Mouse (Mus musculus) c-Kit-negative CD71-positive TER-119-positive erythroid progenitor cells, embryonic 14.5 days (primary cell): ENCODE results near the gene P4ha2.

Experiments used
- DNase-seq: peaks from one replicate; pipeline ENCODE4 v3.0.0-alpha.2; 2013; ENCODE audit warnings: low read depth, low spot score

The P4ha2 gene

DNA sequence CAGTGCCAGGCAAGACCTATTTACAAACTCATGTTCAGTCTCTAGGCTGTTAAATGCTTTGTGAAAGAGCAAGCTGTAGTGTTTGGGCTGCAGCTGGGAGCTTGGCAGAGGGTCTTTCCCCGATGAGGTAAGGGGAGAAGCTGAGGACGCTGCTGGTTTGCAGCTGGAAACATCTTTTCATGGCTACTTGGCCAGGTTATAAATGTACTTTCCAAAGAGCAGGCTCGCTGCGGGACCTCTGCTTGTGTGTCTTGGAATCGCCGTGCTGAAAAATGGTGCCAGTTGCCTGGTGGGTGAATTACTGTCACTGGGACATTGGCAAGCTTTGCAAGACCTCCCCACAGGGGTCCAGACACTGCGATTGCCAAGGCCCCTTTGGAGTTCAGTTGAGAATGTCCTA lies 7.3 kb downstream of the P4ha2 start:
- no peak for DNase-seq

- DNase-seq, result no peak
These were observed 8.2 kb downstream of the P4ha2 start for GRCm38 (mm10) chr11:54108131-54108530.

DNA sequence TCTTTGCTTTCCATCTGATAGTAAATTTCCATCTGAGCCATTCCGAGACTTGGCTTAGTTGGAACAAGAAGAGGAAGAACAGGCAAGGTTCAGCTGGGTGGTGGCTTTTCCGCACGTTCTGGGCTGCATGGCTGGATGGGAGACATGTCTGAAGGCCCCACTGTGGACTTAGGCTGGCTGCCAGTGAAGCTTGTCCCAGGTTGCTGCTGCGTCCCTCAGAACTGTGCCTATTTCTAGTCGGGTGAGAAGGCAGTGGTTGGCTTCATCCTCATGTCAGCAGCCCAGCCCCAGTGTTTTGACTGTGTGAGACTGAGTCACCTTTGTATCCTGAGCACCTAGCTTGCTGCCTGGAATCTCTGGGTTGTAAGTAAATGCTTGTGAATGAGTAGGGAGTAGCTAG lies 9.0 kb downstream of the P4ha2 start:
- no peak for DNase-seq

GRCm38 (mm10) chr11:54111291-54111690 lies 11.4 kb downstream of the P4ha2 start:
- DNase-seq, result no peak

- DNase-seq, result no peak
These were observed 12.3 kb downstream of the P4ha2 start for GRCm38 (mm10) chr11:54111976-54112741.

GRCm38 (mm10) chr11:54112920-54113319 lies 13.0 kb downstream of the P4ha2 start:
- no peak for DNase-seq

DNA sequence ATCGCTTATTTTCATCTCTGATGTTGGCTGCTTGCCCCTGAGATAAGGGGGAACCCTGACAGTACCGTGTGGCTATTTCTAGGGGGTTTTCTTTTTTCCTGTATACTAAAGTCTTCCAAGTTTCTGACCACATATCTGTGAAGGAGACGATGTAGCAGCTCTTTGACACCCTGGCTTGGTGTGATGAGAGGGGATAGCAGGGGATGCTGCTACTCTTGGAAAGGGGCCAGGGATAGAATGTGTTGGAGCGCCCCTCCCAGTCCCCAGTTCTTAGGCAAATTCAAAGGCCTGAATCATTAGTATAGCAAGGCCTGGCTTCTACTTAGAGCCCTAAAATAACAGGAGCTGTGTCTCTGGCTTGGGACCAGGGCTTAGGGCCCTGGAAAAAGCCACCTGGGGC lies 13.5 kb downstream of the P4ha2 start:
- no peak for DNase-seq

DNA sequence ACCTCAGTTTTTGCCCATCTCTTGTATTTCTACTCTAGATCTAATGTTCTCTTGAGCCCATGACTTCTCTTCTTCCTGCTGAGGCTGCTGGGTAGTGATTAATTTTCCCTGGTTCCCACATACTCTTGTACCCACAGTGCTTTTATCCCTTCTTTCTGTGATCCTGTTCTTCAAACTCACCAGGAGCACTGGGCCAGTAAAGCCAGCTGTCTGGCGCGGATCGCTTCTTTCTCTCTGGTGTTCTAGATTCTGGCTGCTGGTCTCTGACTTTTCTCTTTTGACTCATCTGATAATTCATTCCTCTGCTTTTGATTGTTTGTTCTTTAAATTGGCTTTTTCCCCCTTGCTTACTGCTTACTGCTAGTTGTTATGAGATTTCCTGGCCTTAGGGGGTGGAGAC lies 14.9 kb downstream of the P4ha2 start:
- no peak for DNase-seq

- DNase-seq, result no peak
These were observed 15.4 kb downstream of the P4ha2 start for GRCm38 (mm10) chr11:54115301-54115700.

- DNase-seq, result no peak
These were observed 16.0 kb downstream of the P4ha2 start for GRCm38 (mm10) chr11:54115911-54116310.

GRCm38 (mm10) chr11:54116406-54116805 lies 16.5 kb downstream of the P4ha2 start:
- no peak for DNase-seq

- no peak for DNase-seq
These were observed 17.2 kb downstream of the P4ha2 start for GRCm38 (mm10) chr11:54117096-54117495.

DNA sequence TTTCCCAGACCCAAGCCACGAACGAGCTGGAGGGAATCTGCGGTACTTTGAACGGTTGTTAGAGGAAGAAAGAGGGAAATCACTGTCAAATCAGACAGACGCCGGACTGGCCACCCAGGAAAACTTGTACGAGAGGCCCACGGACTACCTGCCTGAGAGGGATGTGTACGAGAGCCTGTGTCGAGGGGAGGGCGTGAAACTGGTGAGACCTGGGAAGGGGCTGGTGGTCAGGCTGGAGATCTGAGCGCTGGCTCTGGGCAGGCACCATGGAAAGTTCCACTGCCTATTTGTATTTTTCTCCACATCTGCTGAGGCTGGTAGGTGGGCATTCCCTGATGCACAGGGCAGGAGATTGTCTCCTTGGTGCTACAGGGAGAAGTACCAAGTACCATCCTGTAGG lies 19.2 kb downstream of the P4ha2 start:
- no peak for DNase-seq

DNA sequence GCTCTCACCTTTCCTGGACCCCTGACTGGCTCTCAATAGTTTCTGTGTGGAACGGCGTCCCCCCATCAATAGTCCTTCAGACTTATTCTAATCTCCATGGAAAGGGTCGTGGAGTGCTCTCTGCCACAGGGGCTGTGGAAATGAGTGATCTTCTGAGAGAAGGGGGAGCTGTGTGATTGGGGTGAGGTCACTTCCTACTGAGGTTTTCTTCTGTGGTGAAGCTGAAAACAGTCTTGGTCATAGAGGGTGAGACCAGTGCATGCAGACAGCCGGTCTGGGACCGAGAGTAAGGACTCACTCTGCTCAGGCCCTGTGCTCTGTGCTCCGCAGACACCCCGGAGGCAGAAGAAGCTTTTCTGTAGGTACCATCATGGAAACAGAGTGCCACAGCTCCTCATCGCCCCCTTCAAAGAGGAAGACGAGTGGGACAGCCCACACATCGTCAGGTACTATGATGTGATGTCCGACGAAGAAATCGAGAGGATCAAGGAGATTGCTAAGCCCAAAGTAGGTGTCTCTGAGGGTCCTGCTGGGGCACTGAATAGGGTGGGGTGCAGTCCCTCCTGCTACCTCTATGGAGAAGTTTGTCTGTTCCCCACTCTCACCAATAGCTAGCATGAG lies 20.0 kb downstream of the P4ha2 start:
- no peak for DNase-seq

DNA sequence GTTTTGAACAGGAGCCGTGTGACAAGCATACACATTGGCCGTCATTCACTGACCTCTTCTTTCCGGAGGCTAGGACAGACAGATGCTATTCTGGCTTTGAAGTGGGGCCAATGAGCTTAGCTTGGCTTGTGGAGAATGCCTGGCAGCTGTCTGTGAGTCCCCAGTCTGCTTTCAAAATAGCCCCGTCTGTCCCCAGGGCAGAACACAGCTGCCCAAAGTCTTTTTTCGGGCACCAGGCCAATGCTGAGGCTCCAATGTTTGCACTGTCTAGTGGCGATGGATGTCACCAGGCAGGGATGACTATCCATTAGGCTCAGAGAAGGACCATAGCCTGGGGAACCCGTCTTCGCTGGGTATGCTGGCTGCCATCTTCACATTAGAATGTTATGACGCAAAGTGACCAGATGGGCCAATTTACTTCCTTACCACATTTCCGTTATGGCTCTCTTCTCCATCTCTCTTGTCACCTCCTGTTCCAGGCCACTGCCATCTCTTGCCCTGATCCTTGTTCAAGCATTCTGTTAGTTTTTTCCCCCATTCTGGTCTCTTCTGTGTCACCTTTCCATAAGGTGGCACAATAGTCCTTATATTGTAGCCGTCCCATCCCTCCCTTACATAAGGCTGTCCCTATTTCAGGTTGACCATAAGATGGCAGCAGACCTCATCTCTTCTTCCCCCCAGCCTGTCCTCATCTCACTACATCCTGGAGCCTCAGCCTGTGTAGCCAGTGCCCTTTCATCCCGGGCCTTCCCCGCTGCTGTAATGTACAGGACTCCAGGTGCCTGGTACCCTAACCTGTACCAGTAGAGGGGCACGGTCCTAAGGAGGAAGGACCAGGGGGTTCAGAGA lies 22.7 kb downstream of the P4ha2 start:
- no peak for DNase-seq

- no peak for DNase-seq
These were observed 26.2 kb downstream of the P4ha2 start for GRCm38 (mm10) chr11:54125982-54126648.

GRCm38 (mm10) chr11:54126654-54127374 lies 26.9 kb downstream of the P4ha2 start:
- no peak for DNase-seq

- no peak for DNase-seq
These were observed 27.5 kb downstream of the P4ha2 start for GRCm38 (mm10) chr11:54127397-54127796.

DNA sequence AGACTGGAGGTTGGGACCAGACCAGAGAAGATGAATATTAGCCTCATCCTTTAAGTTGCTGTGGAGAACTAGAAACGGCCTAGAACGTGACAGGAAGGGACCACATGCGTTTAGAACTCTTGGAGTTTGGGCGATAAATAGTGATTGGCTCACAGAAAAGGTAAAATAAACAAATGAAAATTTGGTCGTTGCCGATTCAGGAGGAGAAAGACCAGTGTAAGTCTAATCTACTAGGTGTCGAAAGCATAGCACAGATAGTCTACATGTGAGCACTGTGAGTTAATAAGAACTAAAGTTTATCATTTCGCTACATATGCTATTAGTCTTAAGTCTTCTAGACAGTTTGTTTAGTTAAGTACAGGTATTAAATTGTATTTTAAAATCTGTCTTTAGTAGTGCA lies 30.1 kb downstream of the P4ha2 start:
- no peak for DNase-seq

GRCm38 (mm10) chr11:54130721-54131120 lies 30.8 kb downstream of the P4ha2 start:
- DNase-seq, result no peak

DNA sequence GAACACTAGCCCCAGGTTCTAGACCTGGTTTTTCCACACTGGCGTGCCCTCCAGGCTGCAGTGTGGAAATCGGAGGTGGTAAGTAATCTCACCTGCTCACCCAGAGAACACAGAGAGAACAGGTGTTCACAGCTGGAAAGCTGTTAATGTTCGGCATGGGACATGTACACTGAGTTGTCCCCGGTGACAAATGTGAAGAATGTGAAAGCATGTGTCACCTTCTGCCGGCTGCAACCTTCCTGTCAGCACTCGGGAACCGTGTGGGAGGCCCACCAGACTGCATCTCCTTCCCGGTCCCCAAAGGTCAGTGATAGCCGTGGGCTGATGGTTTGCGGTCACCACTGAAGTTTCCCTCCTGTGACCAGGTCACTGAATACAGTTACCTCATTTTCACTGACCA lies 32.4 kb downstream of the P4ha2 start:
- DNase-seq, result no peak
